Mouse (Mus musculus): ENCODE data around the gene Ddc. TPM values are rescaled to one million over a fixed set of nuclear protein-coding genes. Genes with fewer than 3 reads are reported as not detected.

Ddc gene
- polyA plus RNA-seq, 1 experiment = 3.6 TPM

GRCm38 (mm10) chr11:11922106-11922505 is 24.2 kb upstream of the Ddc start:
- no peak overlapping the region for H3K4me3 ChIP-seq (replicated peaks; ENCODE audit: extremely low read depth, low read depth, low read length)
- no peaks in the 10 kb centered on the region for H3K4me1 ChIP-seq (ENCODE audit: control insufficient read depth, insufficient read depth, low read length)
- TF ChIP-seq POLR2A (IDR thresholded peaks at IDR 0.05; ENCODE audit: borderline replicate concordance, extremely low read depth, low read depth, low read length) (no peak), CTCF (IDR thresholded peaks at IDR 0.05; ENCODE audit: insufficient read depth, low read length) (no peak)
- DNase-seq = no peak
- 91% methylated on average over 2 of the region's 2 CpGs for WGBS

GRCm38 (mm10) chr11:11907703-11908413 is 9.9 kb upstream of the Ddc start:
- WGBS = 33% methylated on average over 7 of the region's 7 CpGs
- Histone ChIP-seq H3K4me1 (ENCODE audit: control insufficient read depth, insufficient read depth, low read length) (no peaks in the 10 kb centered on the region; the same call in 1 of the 2 replicates), H3K4me3 (replicated peaks; ENCODE audit: extremely low read depth, low read depth, low read length) (no peak overlapping the region)
- DNase-seq = no peak
- TF ChIP-seq CTCF (IDR thresholded peaks at IDR 0.05; ENCODE audit: insufficient read depth, low read length) (no peak), POLR2A (IDR thresholded peaks at IDR 0.05; ENCODE audit: borderline replicate concordance, extremely low read depth, low read depth, low read length) (no peak)

DNA sequence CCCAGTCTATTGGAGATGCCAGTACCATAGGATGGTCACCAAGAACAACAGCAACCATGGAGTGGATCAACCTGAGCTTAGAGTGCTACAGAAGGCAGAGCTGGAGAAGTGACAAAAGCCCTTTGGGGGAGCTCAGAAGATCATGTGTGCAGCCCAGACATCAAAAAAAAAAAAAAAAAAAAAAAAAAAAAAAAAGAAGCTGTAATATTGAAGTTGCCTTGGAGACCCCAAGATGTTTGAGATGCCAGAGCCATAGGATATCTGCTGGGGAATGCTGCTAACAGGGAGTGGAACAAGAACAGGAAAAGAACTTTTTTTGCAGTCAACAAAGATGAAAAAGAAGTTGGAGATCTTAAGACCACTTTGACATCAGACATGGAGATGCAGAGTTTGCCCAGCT is 7.6 kb upstream of the Ddc start:
- H3K4me3 ChIP-seq (replicated peaks; ENCODE audit: extremely low read depth, low read depth, low read length) = no peak overlapping the region
- H3K4me1 ChIP-seq (ENCODE audit: control insufficient read depth, insufficient read depth, low read length) = no peaks in the 10 kb centered on the region; the same call in 1 of the 2 replicates
- no peak for TF ChIP-seq POLR2A (IDR thresholded peaks at IDR 0.05; ENCODE audit: borderline replicate concordance, extremely low read depth, low read depth, low read length)
- no peak for TF ChIP-seq CTCF (IDR thresholded peaks at IDR 0.05; ENCODE audit: insufficient read depth, low read length)
- no peak for DNase-seq

DNA sequence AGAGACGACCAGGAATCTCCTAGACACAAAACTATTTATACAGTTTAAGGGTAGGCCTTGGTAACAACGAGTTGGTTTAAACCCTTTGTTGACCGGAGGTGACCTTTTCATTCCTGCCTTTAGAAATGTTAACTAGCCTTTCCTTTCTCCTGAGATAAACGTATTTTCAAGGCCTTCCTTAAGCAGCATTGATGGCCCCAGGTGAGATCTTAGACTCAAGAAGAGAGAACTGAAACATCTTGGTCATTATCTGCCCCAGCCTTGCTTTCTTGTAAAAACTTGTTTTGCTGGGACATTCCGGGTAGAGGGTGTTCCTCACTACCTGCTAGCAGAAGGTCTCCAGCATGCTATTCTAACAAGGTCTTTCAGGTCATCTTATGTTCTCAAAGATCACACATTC is 7.1 kb upstream of the Ddc start:
- Histone ChIP-seq H3K4me3 (replicated peaks; ENCODE audit: extremely low read depth, low read depth, low read length) (no peak overlapping the region), H3K4me1 (ENCODE audit: control insufficient read depth, insufficient read depth, low read length) (no peaks in the 10 kb centered on the region; the same call in 1 of the 2 replicates)
- no peak for DNase-seq
- WGBS = 68% methylated on average over 5 of the region's 5 CpGs
- TF ChIP-seq CTCF (IDR thresholded peaks at IDR 0.05; ENCODE audit: insufficient read depth, low read length) (no peak), POLR2A (IDR thresholded peaks at IDR 0.05; ENCODE audit: borderline replicate concordance, extremely low read depth, low read depth, low read length) (no peak)

- no peak overlapping the region for H3K4me3 ChIP-seq (replicated peaks; ENCODE audit: extremely low read depth, low read depth, low read length)
- TF ChIP-seq CTCF (IDR thresholded peaks at IDR 0.05; ENCODE audit: insufficient read depth, low read length) (no peak), POLR2A (IDR thresholded peaks at IDR 0.05; ENCODE audit: borderline replicate concordance, extremely low read depth, low read depth, low read length) (no peak)
- no peak for DNase-seq
- no peaks in the 10 kb centered on the region for H3K4me1 ChIP-seq (ENCODE audit: control insufficient read depth, insufficient read depth, low read length)
- 52% methylated on average over 5 of the region's 5 CpGs for WGBS
Observed at GRCm38 (mm10) chr11:11901509-11901908, 3.6 kb upstream of the Ddc start.

GRCm38 (mm10) chr11:11898496-11898895 is 552 bp upstream of the Ddc start:
- WGBS = 91% methylated on average over 3 of the region's 3 CpGs
- H3K4me1 ChIP-seq (ENCODE audit: control insufficient read depth, insufficient read depth, low read length) = no peaks in the 10 kb centered on the region
- TF ChIP-seq CTCF (IDR thresholded peaks at IDR 0.05; ENCODE audit: insufficient read depth, low read length) (no peak), POLR2A (IDR thresholded peaks at IDR 0.05; ENCODE audit: borderline replicate concordance, extremely low read depth, low read depth, low read length) (no peak)
- DNase-seq = no peak
- H3K4me3 ChIP-seq (replicated peaks; ENCODE audit: extremely low read depth, low read depth, low read length) = no peak overlapping the region

- 91% methylated on average over 2 of the region's 2 CpGs for WGBS
- DNase-seq = no peak
- no peaks in the 10 kb centered on the region for H3K4me1 ChIP-seq (ENCODE audit: control insufficient read depth, insufficient read depth, low read length)
- no peak for TF ChIP-seq POLR2A (IDR thresholded peaks at IDR 0.05; ENCODE audit: borderline replicate concordance, extremely low read depth, low read depth, low read length)
- no peak for TF ChIP-seq CTCF (IDR thresholded peaks at IDR 0.05; ENCODE audit: insufficient read depth, low read length)
- H3K4me3 ChIP-seq (replicated peaks; ENCODE audit: extremely low read depth, low read depth, low read length) = no peak overlapping the region
Observed at GRCm38 (mm10) chr11:11895479-11895878, 2.5 kb downstream of the Ddc start.

DNA sequence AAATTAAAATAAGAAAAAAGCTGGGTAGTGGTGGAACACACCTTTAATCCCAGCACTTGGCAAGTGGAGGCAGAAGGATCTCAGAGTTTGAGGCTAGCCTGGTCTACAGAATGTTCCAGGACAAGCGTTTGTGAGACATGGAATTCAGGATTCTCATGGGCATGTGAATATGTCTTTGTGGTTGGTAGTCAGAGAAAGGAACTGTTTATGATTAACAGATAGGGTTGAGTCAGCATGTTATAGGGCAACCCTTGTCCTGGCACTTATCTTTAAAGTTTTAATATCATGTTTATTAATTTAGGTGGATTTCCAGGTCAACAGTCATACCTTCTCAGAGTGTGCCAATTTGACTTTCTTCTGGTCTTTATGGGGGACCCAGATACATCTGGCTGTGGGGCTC is 4.2 kb downstream of the Ddc start:
- no peaks in the 10 kb centered on the region for H3K4me1 ChIP-seq (ENCODE audit: control insufficient read depth, insufficient read depth, low read length)
- no peak for DNase-seq
- H3K4me3 ChIP-seq (replicated peaks; ENCODE audit: extremely low read depth, low read depth, low read length) = no peak overlapping the region
- TF ChIP-seq CTCF (IDR thresholded peaks at IDR 0.05; ENCODE audit: insufficient read depth, low read length) (no peak), POLR2A (IDR thresholded peaks at IDR 0.05; ENCODE audit: borderline replicate concordance, extremely low read depth, low read depth, low read length) (no peak)
- 71% methylated on average over 1 of the region's 1 CpGs for WGBS

GRCm38 (mm10) chr11:11892993-11893602 is 4.8 kb downstream of the Ddc start:
- no peak for DNase-seq
- WGBS = 45% methylated on average over 10 of the region's 10 CpGs
- Histone ChIP-seq H3K4me1 (ENCODE audit: control insufficient read depth, insufficient read depth, low read length) (no peaks in the 10 kb centered on the region), H3K4me3 (replicated peaks; ENCODE audit: extremely low read depth, low read depth, low read length) (no peak overlapping the region)
- TF ChIP-seq POLR2A (IDR thresholded peaks at IDR 0.05; ENCODE audit: borderline replicate concordance, extremely low read depth, low read depth, low read length) (no peak), CTCF (IDR thresholded peaks at IDR 0.05; ENCODE audit: insufficient read depth, low read length) (no peak)

- no peak for DNase-seq
- Histone ChIP-seq H3K4me3 (replicated peaks; ENCODE audit: extremely low read depth, low read depth, low read length) (no peak overlapping the region), H3K4me1 (ENCODE audit: control insufficient read depth, insufficient read depth, low read length) (no peaks in the 10 kb centered on the region)
- TF ChIP-seq CTCF (IDR thresholded peaks at IDR 0.05; ENCODE audit: insufficient read depth, low read length) (no peak), POLR2A (IDR thresholded peaks at IDR 0.05; ENCODE audit: borderline replicate concordance, extremely low read depth, low read depth, low read length) (no peak)
Observed at GRCm38 (mm10) chr11:11891832-11892231, 6.1 kb downstream of the Ddc start.

Measured in lung, adult 2 months (tissue).